Mouse (Mus musculus) lung, postnatal 0 days (tissue): ENCODE measurements around the gene Gpr132.
"Not testable (repeated sequence)": the region's sequence is repeated elsewhere in the genome, so short reads cannot be mapped to it uniquely, and the experiment has no call there.

ENCODE experiments used
- CTCF ChIP-seq: IDR thresholded peaks from 2 replicates; pipeline ENCODE4 v1.5.1; 2016; ENCODE audit warnings: antibody characterized with exemption, mild to moderate bottlenecking
- EP300 ChIP-seq: IDR thresholded peaks from 2 replicates; pipeline ENCODE4 v1.6.1; 2016; ENCODE audit warnings: antibody characterized with exemption, mild to moderate bottlenecking, control low read depth

GRCm38 (mm10) chr12:112842128-112842527 lies 25.9 kb downstream of the Gpr132 start:
- not testable (repeated sequence) for TF ChIP-seq CTCF, EP300
